Mouse (Mus musculus): ENCODE measurements around the gene Psmb3. TPM values are rescaled to one million over a fixed set of nuclear protein-coding genes. Genes with fewer than 3 reads are reported as not detected.

The Psmb3 gene
- polyA plus RNA-seq, 1 experiment from 2014 or later = 561 TPM

- H3K4me1 ChIP-seq (replicated peaks; ENCODE audit: control insufficient read depth, insufficient read depth, low read length) = no peaks in the 10 kb centered on the region; the same call in 1 of the 2 replicates
- ATAC-seq (replicated peaks; ENCODE audit: low FRiP score) (no peak), DNase-seq (ENCODE audit: low spot score) (no peak)
- no peak overlapping the region for H3K27ac ChIP-seq (ENCODE audit: low read depth, low read length)
- peaks cover 19% of the 10 kb centered on the region for H3K36me3 ChIP-seq (ENCODE audit: control insufficient read depth, insufficient read depth, low read length)
- no peak overlapping the region for H3K9ac ChIP-seq (ENCODE audit: low read depth, low read length)
- H3K4me2 ChIP-seq = no peak overlapping the region
- H3K9me3 ChIP-seq (ENCODE audit: control insufficient read depth, low read length) = no peaks in the 10 kb centered on the region
- 77% methylated on average over 6 of the region's 6 CpGs for WGBS
- H3K4me3 ChIP-seq (ENCODE audit: low read depth, low read length) = no peak overlapping the region
- H3K27me3 ChIP-seq (replicated peaks; ENCODE audit: control insufficient read depth, insufficient read depth, low read length) = no peaks in the 10 kb centered on the region
These were observed 55.7 kb downstream of the Psmb3 start for GRCm38 (mm10) chr11:97758942-97759341.

- DNase-seq (ENCODE audit: low spot score) (no peak), ATAC-seq (replicated peaks; ENCODE audit: low FRiP score) (no peak)
- no peak overlapping the region for H3K27ac ChIP-seq (ENCODE audit: low read depth, low read length)
- no peak overlapping the region for H3K4me2 ChIP-seq
- no peak overlapping the region for H3K4me3 ChIP-seq (ENCODE audit: low read depth, low read length)
- H3K27me3 ChIP-seq (replicated peaks; ENCODE audit: control insufficient read depth, insufficient read depth, low read length) = no peaks in the 10 kb centered on the region
- no peaks in the 10 kb centered on the region for H3K9me3 ChIP-seq (ENCODE audit: control insufficient read depth, low read length)
- peaks cover 11% of the 10 kb centered on the region for H3K4me1 ChIP-seq (replicated peaks; ENCODE audit: control insufficient read depth, insufficient read depth, low read length)
- H3K36me3 ChIP-seq (ENCODE audit: control insufficient read depth, insufficient read depth, low read length) = peaks cover 15% of the 10 kb centered on the region; the same call in 1 of the 2 replicates
- H3K9ac ChIP-seq (ENCODE audit: low read depth, low read length) = no peak overlapping the region
These were observed 58.4 kb downstream of the Psmb3 start for GRCm38 (mm10) chr11:97761638-97762037.

Small RNA genes lying within 50 kb of the gene (microRNA-seq; reads per million reads assigned to microRNA genes)
- gene Gm24158 (ENCODE audit: borderline number of aligned reads) = not detected
- not detected for gene Mir6927 (ENCODE audit: borderline number of aligned reads)
- 1.1 reads per million for gene Mir8102 (ENCODE audit: borderline number of aligned reads)

Other genes with a start within 250 kb of the Psmb3 start
- gene 4933428G20Rik, start 203.1 kb upstream of the Psmb3 start, polyA plus RNA-seq (2014; fragmentation: Nextera tagmentation; extraction: Ambion mirVana) = 0.21 and 0.44 TPM in 2 replicates
- 0.13 and 0.14 TPM in 2 replicates for gene Srcin1, start 127.2 kb upstream of the Psmb3 start, polyA plus RNA-seq (2014; fragmentation: Nextera tagmentation; extraction: Ambion mirVana)
- 4.1 and 4.8 TPM in 2 replicates for gene Epop, start 73.7 kb upstream of the Psmb3 start, polyA plus RNA-seq (2014; fragmentation: Nextera tagmentation; extraction: Ambion mirVana)
- gene Mllt6, start 40.0 kb upstream of the Psmb3 start, polyA plus RNA-seq (2014; fragmentation: Nextera tagmentation; extraction: Ambion mirVana) = 0.97 and 1.0 TPM in 2 replicates
- gene Cisd3, start 17.6 kb upstream of the Psmb3 start, polyA plus RNA-seq (2014; fragmentation: Nextera tagmentation; extraction: Ambion mirVana) = 18.0 and 21.9 TPM in 2 replicates
- gene Pcgf2, start 2.9 kb upstream of the Psmb3 start, polyA plus RNA-seq (2014; fragmentation: Nextera tagmentation; extraction: Ambion mirVana) = 10.3 and 13.2 TPM in 2 replicates
- gene Pip4k2b, start 41.3 kb downstream of the Psmb3 start, polyA plus RNA-seq (2014; fragmentation: Nextera tagmentation; extraction: Ambion mirVana) = 0.95 and 1.7 TPM in 2 replicates
- 12.9 and 13.1 TPM in 2 replicates for gene Cwc25, start 63.2 kb downstream of the Psmb3 start, polyA plus RNA-seq (2014; fragmentation: Nextera tagmentation; extraction: Ambion mirVana)
- 0.64 TPM in 1 of 2 replicates, not detected in the other for gene 1700001P01Rik, start 72.5 kb downstream of the Psmb3 start, polyA plus RNA-seq (2014; fragmentation: Nextera tagmentation; extraction: Ambion mirVana)
- gene Rpl23, start 79.0 kb downstream of the Psmb3 start, polyA plus RNA-seq (2014; fragmentation: Nextera tagmentation; extraction: Ambion mirVana) = 756 and 842 TPM in 2 replicates
- 54.7 and 55.3 TPM in 2 replicates for gene Lasp1, start 95.6 kb downstream of the Psmb3 start, polyA plus RNA-seq (2014; fragmentation: Nextera tagmentation; extraction: Ambion mirVana)
- 3.7 and 5.4 TPM in 2 replicates for gene B230217C12Rik, start 137.4 kb downstream of the Psmb3 start, polyA plus RNA-seq (2014; fragmentation: Nextera tagmentation; extraction: Ambion mirVana)
- gene Fbxo47, start 180.8 kb downstream of the Psmb3 start, polyA plus RNA-seq (2014; fragmentation: Nextera tagmentation; extraction: Ambion mirVana) = 1.1 TPM in 2 replicates